Mouse (Mus musculus): ENCODE measurements around the gene Syt12. TPM values are rescaled to one million over a fixed set of nuclear protein-coding genes. Genes with fewer than 3 reads are reported as not detected.

Syt12 gene
- total RNA-seq (2021) = 10 to 100 TPM; 28.5 to 30.3 TPM
- long read RNA-seq, transcript Syt12-201 (8 exons, 3,581 nt) = major isoform, 28 of 38 reads
- long read RNA-seq, partial matches to known transcripts = 3 of 38 reads
- long read RNA-seq, other reads (novel, unspliced or antisense) = 7 of 38 reads

DNA sequence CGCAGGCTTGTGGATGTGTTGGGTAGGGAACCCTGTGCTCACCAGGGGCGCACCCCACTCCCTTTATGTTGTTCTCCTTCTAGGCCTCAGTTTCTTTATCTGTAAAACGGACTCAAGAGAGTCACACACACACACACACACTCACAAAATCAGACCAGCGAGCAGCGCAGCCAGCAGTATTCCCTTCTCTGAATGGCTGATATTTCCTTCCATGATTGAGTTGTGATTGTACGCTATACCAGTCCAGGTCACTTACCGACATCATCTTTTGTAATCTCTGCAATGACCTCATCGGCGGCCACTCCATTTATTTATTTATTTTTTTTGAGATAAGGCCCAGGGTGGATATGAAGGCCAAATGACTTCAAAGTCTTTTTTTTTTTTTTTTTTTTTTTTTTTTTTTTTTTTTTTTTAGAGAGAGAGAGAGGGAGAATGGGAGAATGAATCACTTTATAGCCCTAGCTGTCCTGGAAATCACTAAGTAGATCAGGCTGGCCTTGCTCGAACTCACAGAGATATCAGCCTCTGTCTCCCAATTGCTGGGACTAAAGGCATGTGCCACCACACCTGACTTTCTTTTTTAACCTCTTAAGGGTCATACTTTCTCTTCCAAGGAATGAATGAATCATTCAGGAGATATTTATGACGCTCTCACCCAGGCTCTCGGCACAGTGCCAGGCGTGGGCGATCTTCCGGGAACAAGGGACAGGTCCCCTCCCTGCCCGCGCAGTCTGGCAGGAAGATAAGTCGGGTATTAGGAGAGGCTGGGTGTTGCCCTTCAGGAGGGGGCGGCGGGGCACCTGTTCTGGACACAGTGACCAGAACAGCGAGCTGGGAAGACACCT lies at the start of gene Syt12:
Gene Syt12 (minus strand): TSS at position 103 of the 845 bp plus-strand sequence.
- peak in 1 of 2 experiments; percentile 41 for DNase-seq (ENCODE audit: low spot score in 2 of 2)

- DNase-seq (ENCODE audit: low spot score in 2 of 2) = no peak
Observed at GRCm38 (mm10) chr19:4521426-4522050, 44.3 kb upstream of the Syt12 start.

GRCm38 (mm10) chr19:4517483-4517882 lies 40.2 kb upstream of the Syt12 start:
- DNase-seq (ENCODE audit: low spot score in 2 of 2) = no peak

- no peak for DNase-seq (ENCODE audit: low spot score in 2 of 2)
Observed at GRCm38 (mm10) chr19:4516288-4516687, 39.0 kb upstream of the Syt12 start.

DNA sequence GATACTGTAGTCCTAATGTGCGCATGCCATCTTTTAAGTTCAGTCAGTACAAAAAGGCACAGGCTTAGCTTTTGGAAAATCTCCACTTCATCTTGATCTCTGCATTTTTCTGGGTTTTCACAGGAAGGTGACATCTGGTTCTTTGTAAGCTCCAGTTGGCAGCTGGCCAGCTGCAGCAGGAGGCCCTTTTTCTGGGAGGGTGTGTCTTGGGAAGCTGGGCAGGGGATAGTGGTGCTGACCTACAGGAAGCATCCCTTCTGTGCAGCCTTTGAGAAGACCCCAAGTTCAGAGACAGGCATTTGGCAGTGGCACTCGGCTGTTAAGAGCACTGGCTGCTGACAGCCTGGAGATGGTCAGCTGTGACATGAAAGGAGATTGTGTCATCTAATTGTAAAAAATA lies 38.5 kb upstream of the Syt12 start:
- no peak for DNase-seq (ENCODE audit: low spot score in 2 of 2)

DNA sequence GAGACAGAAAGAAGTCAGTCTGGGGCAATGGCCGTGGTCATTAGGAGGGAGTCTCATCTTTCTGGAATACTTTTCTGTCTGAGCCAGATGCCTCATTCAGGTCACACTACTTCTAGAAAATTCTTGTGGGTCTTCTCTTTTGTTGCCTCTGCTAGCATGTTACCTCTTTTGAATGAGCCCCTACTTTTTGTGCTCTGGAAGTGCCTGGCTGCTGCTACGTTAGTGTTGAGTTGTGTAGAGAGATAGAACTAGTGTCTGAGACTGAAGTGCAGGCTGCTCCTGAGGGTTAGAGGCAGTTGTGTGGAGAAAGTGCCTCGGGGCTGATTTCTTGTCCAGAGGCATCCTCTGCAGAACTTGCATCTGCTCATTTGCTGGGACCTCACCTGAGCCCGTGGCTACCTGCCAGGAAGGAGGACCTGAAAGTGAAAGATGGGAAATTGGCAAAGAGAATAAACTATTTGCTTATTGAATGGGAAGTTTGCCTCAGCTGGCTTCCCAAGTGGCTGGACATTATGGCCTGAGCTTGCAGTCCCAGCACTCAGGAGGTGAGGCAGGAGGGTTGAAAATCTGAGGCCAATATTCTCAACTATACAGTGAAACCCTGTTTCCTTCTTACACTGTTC lies 36.1 kb upstream of the Syt12 start:
- DNase-seq (ENCODE audit: low spot score in 2 of 2) = no peak

DNA sequence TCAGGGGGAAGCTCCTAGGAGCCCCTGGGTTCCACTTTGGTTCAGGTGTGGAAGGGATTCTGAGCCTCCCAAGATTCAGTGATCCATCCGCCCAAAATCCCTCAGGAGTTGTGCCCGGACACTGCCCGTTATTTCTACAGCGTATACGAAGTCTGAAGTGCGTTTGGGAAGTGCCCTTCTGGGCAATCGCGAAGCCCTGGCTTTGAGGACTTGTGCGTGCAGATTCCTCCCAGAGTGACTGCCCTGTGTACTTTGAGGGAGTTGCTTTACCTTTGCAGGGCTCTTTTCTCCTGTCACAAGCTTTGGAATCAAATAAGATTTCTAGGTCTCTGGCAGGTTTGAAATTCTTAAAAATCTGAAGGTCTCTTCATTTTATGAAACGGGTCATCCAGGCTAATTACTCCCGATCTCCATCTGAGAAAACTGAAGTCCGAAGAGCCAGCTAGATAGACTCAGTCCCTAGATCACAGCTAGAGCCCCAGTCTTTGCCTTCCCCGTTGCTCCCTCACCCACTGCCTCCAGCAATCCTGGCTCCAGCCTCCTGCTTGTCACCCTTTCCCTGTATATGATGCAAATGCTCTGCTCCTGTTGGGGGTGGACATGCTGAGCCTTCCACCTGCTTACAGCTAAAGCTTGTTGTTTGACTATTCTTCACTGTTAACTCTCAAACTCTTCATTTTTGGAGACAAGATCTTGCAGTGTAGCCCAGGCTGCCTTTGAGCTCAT lies 34.0 kb upstream of the Syt12 start:
- DNase-seq (ENCODE audit: low spot score in 2 of 2) = no peak

GRCm38 (mm10) chr19:4509986-4510963 lies 33.0 kb upstream of the Syt12 start, which contains the start of gene Pcx:
TSS of gene Pcx (plus strand) at chr19:4510472.
- peak; percentile 99 for DNase-seq (ENCODE audit: low spot score in 2 of 2)

DNA sequence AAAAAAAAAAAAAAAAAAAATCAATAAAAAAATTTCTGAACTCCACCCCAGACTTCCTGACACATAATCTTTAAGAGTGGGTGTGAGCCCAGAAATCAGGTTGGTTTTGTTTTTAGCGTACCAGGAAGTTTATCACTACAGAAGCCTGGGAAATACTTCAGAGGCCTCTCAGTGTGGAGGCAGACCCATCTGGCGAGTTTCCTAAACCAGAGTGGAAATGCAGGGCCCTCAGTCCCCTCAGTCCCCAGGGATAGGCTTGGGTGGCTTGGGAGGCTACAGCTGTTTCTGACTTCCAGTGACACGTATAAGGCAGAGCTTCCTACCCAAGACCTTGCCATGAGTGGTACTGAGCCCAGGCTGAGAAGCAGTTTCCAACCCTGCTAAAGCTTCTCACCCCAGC lies 30.5 kb upstream of the Syt12 start:
- DNase-seq (ENCODE audit: low spot score in 2 of 2) = no peak

GRCm38 (mm10) chr19:4504830-4505229 lies 27.6 kb upstream of the Syt12 start:
- no peak for DNase-seq (ENCODE audit: low spot score in 2 of 2)

DNA sequence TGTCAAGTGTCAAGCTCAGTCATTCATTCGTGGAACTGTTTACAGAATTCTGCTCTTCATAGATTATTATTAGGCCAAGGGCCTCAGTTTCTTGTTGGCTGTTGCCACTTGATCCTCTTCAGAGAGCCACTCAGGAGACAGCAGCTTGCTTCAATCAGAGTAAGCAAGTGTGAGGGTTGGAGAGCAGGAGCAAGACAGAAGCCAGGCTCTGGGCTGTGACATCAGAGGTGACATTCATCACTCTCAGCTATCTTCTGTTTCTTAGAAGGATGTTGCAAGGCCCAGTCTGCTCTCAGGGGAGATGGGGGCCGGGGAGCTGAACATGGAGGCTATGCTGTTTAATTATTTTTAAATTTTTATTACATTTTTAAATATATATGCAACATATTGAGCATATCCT lies 25.5 kb upstream of the Syt12 start:
- DNase-seq (ENCODE audit: low spot score in 2 of 2) = no peak

DNA sequence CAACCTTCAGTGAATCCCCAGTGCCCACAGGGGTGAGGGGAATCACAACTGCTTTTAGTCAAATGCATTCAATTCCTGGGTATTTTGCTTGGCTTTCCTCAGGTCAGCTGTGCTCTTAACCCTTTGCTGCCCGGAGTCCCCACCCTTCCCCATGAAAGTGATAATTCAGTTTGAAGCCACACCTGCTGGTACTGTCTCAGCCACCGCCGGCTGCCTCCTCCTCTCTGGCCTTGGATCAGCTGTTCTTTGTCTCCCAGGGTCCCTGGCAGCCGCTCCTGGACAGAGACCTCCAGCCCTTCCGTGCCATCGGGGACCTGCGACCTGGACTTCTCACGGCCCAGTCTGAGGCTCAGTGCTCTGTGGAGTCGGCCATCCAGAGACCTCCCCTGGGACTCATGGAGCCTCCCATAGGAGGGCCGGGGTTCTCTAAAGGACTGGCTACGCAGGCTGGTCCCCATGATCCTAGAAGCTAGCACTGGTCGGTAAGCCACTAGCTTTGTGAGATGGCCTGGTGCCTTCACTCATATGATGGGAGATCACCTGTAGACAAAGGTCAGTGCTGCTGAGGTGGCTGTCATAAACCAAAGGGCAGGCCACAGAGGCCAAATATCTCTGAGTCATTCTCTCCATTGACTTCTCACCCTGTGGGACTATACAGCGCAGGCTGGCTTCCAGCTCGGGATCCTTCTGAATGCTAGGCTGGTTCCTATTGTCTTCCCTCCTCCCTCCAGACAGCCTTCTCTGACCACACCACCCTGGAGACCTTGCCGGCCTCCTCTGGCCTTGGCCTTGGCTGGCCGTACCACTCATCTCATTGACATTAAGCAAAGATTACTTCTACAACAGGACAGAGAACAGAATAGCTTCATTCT lies 21.1 kb upstream of the Syt12 start, which contains the start of gene 2010003K11Rik:
Gene 2010003K11Rik (minus strand): TSS at position 522 of the 872 bp plus-strand sequence.
- no peak for DNase-seq (ENCODE audit: low spot score in 2 of 2)

DNA sequence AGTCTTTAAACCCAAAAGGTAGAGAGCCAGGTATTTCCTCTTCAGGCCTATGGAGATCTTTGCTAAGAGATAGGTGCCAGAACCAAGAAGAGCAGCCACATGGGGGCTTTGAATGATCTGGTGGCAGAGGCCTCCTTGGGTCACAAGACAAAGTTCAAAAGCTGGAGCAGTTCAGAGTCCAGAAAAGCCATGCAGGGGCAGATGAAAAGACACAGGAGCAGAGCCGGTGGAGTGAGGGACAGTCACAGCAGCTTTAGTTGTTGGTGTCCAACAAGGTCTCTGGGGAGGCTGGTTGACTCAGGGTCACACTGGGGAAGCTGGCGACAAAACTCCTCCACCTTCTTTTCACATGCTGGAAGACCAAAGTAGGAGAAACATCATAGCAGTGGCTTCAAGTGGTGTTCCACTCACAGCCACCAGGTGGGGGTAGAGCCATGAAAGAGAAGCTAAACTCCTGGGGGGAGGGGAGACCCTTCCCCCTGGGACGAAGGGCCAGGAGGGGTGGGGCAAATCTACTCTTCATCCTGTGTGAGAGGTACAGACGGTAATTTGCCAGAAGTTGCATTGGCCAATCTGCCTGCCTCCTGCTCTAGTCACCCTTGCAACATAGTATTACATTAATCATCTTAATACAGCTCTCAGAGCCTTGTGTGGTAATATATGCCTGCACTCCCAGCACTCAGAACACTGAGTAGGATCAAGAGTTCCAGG lies 20.2 kb upstream of the Syt12 start:
- peak in 1 of 2 experiments; percentile 79 for DNase-seq (ENCODE audit: low spot score in 2 of 2)

DNA sequence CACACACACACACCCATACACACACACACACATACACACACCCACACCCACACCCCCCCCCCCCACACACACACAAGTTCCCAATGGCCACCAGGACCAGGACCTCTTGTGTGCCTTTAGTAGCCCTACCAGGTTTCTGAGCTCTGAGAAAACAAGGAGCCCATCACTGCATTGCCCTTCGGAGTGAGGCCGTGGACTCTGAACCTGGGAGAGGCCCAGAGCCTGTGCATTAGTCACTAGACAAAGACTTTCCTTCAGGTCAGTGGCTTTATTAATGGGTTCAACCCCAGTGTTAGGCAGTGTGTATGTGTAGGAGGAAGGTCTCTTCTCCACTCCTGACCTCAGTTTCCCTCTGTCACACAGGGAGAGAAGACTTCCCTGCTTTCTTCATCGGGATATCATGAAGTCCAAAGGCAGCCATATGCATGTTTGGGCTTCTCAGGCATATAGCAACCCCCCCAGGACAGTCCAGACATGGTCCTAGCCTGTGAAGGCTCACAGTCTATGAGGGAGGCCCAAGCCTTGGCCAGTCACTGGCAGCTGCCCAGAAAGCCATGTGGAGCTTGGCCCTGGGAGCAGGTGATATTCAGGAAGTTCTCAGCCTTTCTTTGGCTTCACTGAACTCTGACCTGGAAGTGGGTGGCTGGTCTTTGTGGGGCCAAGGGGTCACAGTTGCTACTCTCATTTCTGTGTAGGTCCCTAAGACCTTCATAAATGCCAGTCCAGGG lies 19.5 kb upstream of the Syt12 start:
- no peak for DNase-seq (ENCODE audit: low spot score in 2 of 2)

GRCm38 (mm10) chr19:4495814-4496213 lies 18.6 kb upstream of the Syt12 start:
- DNase-seq (ENCODE audit: low spot score in 2 of 2) = no peak

GRCm38 (mm10) chr19:4494707-4495106 lies 17.5 kb upstream of the Syt12 start:
- no peak for DNase-seq (ENCODE audit: low spot score in 2 of 2)

DNA sequence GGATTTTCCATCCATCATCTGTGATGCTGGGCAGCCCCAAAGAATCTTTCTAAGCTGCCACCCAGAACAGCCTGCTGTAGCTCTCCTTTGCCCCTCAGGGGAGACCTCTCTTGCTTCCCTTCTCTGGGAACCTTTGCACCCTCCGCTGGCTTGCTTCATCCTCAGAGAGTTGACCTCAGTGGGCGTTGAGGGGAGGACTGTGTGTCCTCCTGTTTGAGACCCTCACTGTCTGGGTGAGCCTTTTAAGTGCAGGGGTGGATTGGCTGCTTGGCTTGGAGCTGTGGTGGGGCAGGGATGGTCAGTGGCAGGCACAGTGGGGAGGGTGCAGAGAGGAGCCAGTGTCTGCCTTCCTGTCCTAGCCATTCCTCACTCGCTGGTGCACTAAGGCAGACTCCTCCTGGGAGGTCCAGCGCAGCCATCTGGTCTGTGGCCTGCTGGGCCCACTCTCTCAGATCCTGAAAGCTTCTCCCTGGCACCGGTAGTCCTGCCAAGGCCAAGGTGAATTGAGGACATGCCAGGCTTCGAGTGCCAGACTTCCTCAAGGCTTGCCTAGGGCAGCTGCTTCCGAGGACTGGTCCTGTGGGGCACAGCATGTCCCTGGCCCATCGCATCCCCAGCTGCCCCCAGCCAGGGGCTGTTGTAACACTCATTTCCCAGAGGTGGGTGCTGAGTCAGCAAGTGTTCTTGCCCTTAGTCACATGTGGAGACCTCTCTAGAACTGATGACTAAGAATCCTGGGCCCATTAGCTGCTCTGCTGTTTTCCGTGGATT lies 15.5 kb upstream of the Syt12 start:
- peak in 1 of 2 experiments; percentile 23 for DNase-seq (ENCODE audit: low spot score in 2 of 2)
